Mouse (Mus musculus): ENCODE measurements at regions not wholly inside any gene's neighbourhood (a gene's known extent, or its start where the extent isn't known, plus 50 kb on each side); places are given as distances from the start of the nearest gene placed in this dataset.

GRCm38 (mm10) chr4:101340741-101341140 lies 75.7 kb upstream of the Jak1 start:
- TF ChIP-seq CTCF (IDR thresholded peaks at IDR 0.05; ENCODE audit: extremely low read depth, insufficient read depth, insufficient read length, insufficient replicate concordance) (no peak), POLR2A (IDR thresholded peaks at IDR 0.05; ENCODE audit: low read depth, low read length) (no peak)
